Mouse (Mus musculus) kidney, embryonic 16.5 days (tissue): Measurements from ENCODE around the gene Odf3l1. TPM values are rescaled to one million over a fixed set of nuclear protein-coding genes. Genes with fewer than 3 reads are reported as not detected.
"Not testable (repeated sequence)": the region's sequence is repeated elsewhere in the genome, so short reads cannot be mapped to it uniquely, and the experiment has no call there.

Experiments
- ATAC-seq: fragments of 200-750 bp; cut with Nextera tagmentation; 2 replicates; pipeline ENCODE4 v1.8.0; 2017; ENCODE audit warnings: moderate TSS enrichment; ENCODE audit not compliant: low FRiP score, low TSS enrichment
- H3K27ac ChIP-seq: fragments of 300-500 bp; sonication (generic); 2 replicates; pipeline ENCODE4 v1.5.1; 2014; ENCODE audit warnings: low read length
- H3K27me3 ChIP-seq: fragments of 300-500 bp; sonication (generic); 2 replicates; pipeline ENCODE4 v1.6.1; 2014; ENCODE audit warnings: low read length, control low read depth, mixed read lengths; ENCODE audit not compliant: insufficient read depth
- H3K36me3 ChIP-seq: fragments of 300-500 bp; sonication (generic); 2 replicates; pipeline ENCODE4 v1.6.1; 2014; ENCODE audit warnings: low read length, control low read depth, mixed read lengths; ENCODE audit not compliant: insufficient read depth
- H3K4me1 ChIP-seq: fragments of 300-500 bp; sonication (generic); 2 replicates; pipeline ENCODE4 v1.6.1; 2014; ENCODE audit warnings: low read length, control low read depth, mixed read lengths; ENCODE audit not compliant: insufficient read depth
- H3K4me2 ChIP-seq: fragments of 300-500 bp; sonication (generic); replicated peaks from 2 replicates; pipeline ENCODE4 v1.6.1; 2014; ENCODE audit warnings: low read depth, low read length
- H3K4me3 ChIP-seq: fragments of 300-500 bp; sonication (generic); 2 replicates; pipeline ENCODE4 v1.5.1; 2014; ENCODE audit warnings: mild to moderate bottlenecking, low read length
- H3K9ac ChIP-seq: fragments of 300-500 bp; sonication (generic); replicated peaks from 2 replicates; pipeline ENCODE4 v1.6.1; 2014; ENCODE audit warnings: low read length
- H3K9me3 ChIP-seq: fragments of 300-500 bp; sonication (generic); 2 replicates; pipeline ENCODE4 v1.6.1; 2016; ENCODE audit warnings: low read length, control low read depth
- WGBS: fragments of 180-500 bp; shearing (Covaris S2); extraction: QIAGEN DNeasy Blood & Tissue Kit; methylation state at CpG from one replicate; pipeline ENCODE4 v1.1.7; 2014; 5-methylcytosine and 5-hydroxymethylcytosine counted together
- polyA plus RNA-seq: library from polyadenylated mRNA; unstranded; fragments of >200 nt; fragmentation: Nextera tagmentation; extraction: Ambion mirVana; gene quantifications from 2 replicates; pipeline ENCODE4 v1.2.1, GENCODE M21; 2015

Gene Odf3l1
- 0.26 and 0.32 TPM in 2 replicates for polyA plus RNA-seq

GRCm38 (mm10) chr9:56864216-56864729 is at the start of gene Odf3l1:
Odf3l1 (minus strand) TSS chr9:56864679.
- Histone ChIP-seq H3K27ac (peak within 1 kb of the TSS; percentile 73), H3K36me3 (no peaks in the 10 kb centered on the region), H3K27me3 (no peaks in the 10 kb centered on the region), H3K4me2 (peak within 1 kb of the TSS; percentile 55), H3K9ac (peak within 1 kb of the TSS; percentile 70), H3K4me1 (peaks cover 76% of the 10 kb centered on the region), H3K9me3 (no peaks in the 10 kb centered on the region), H3K4me3 (peak within 1 kb of the TSS; percentile 51)
- WGBS = 7% methylated on average over 3 of the region's 3 CpGs
- peak; percentile 17; the same call in 1 of the 2 replicates for ATAC-seq

GRCm38 (mm10) chr9:56913991-56914390 is 49.5 kb upstream of the Odf3l1 start:
- WGBS = 80% methylated on average over 9 of the region's 9 CpGs
- no peak overlapping the region for H3K4me3 ChIP-seq

GRCm38 (mm10) chr9:56911017-56911416 is 46.5 kb upstream of the Odf3l1 start:
- peaks cover 7% of the 10 kb centered on the region; the same call in 1 of the 2 replicates for H3K36me3 ChIP-seq
- no peak overlapping the region for H3K4me2 ChIP-seq
- H3K27me3 ChIP-seq = no peaks in the 10 kb centered on the region
- H3K4me3 ChIP-seq = no peak overlapping the region
- H3K27ac ChIP-seq = no peak overlapping the region
- ATAC-seq = no peak
- no peak overlapping the region for H3K9ac ChIP-seq
- 58% methylated on average over 1 of the region's 1 CpGs for WGBS
- H3K9me3 ChIP-seq = no peaks in the 10 kb centered on the region
- no peaks in the 10 kb centered on the region for H3K4me1 ChIP-seq

More at GRCm38 (mm10) chr9:56913991-56914390, 49.5 kb upstream of the Odf3l1 start:
- Histone ChIP-seq H3K9me3 (no peaks in the 10 kb centered on the region), H3K4me1 (no peaks in the 10 kb centered on the region), H3K27ac (no peak overlapping the region), H3K4me2 (no peak overlapping the region), H3K27me3 (no peaks in the 10 kb centered on the region), H3K9ac (no peak overlapping the region), H3K36me3 (peaks cover 33% of the 10 kb centered on the region)
- no peak for ATAC-seq

GRCm38 (mm10) chr9:56909991-56910390 is 45.5 kb upstream of the Odf3l1 start:
- not testable (repeated sequence) for ATAC-seq, H3K4me3 ChIP-seq, H3K4me1 ChIP-seq, H3K27me3 ChIP-seq, H3K4me2 ChIP-seq, H3K36me3 ChIP-seq, H3K9ac ChIP-seq, H3K27ac ChIP-seq, H3K9me3 ChIP-seq
- WGBS = 46% methylated on average over 4 of the region's 4 CpGs

GRCm38 (mm10) chr9:56907549-56907948 is 43.1 kb upstream of the Odf3l1 start:
- Histone ChIP-seq H3K4me2 (no peak overlapping the region), H3K9ac (no peak overlapping the region), H3K27ac (no peak overlapping the region), H3K9me3 (no peaks in the 10 kb centered on the region), H3K4me3 (no peak overlapping the region), H3K4me1 (no peaks in the 10 kb centered on the region), H3K36me3 (no peaks in the 10 kb centered on the region), H3K27me3 (no peaks in the 10 kb centered on the region)
- ATAC-seq = no peak
- WGBS = 79% methylated on average over 9 of the region's 9 CpGs

- Histone ChIP-seq H3K27me3 (no peaks in the 10 kb centered on the region), H3K9me3 (no peaks in the 10 kb centered on the region), H3K36me3 (no peaks in the 10 kb centered on the region), H3K4me3 (no peak overlapping the region), H3K9ac (no peak overlapping the region), H3K4me1 (peaks cover 18% of the 10 kb centered on the region), H3K4me2 (no peak overlapping the region), H3K27ac (no peak overlapping the region)
- WGBS = 85% methylated on average over 3 of the region's 3 CpGs
- ATAC-seq = no peak
These were observed 39.2 kb upstream of the Odf3l1 start for GRCm38 (mm10) chr9:56903662-56904061.

GRCm38 (mm10) chr9:56901187-56901586 is 36.7 kb upstream of the Odf3l1 start:
- Histone ChIP-seq H3K4me3 (no peak overlapping the region), H3K27me3 (no peaks in the 10 kb centered on the region), H3K9ac (no peak overlapping the region), H3K4me2 (no peak overlapping the region), H3K9me3 (no peaks in the 10 kb centered on the region), H3K36me3 (no peaks in the 10 kb centered on the region), H3K4me1 (peaks cover 18% of the 10 kb centered on the region), H3K27ac (no peak overlapping the region)
- no peak for ATAC-seq
- 57% methylated on average over 8 of the region's 8 CpGs for WGBS

GRCm38 (mm10) chr9:56900571-56900970 is 36.1 kb upstream of the Odf3l1 start:
- no peak for ATAC-seq
- H3K9me3 ChIP-seq = no peaks in the 10 kb centered on the region
- H3K27ac ChIP-seq = no peak overlapping the region

GRCm38 (mm10) chr9:56900060-56900459 is 35.6 kb upstream of the Odf3l1 start:
- Histone ChIP-seq H3K4me1 (peaks cover 18% of the 10 kb centered on the region), H3K27me3 (no peaks in the 10 kb centered on the region), H3K4me2 (no peak overlapping the region), H3K27ac (no peak overlapping the region), H3K36me3 (no peaks in the 10 kb centered on the region), H3K9me3 (no peaks in the 10 kb centered on the region), H3K9ac (no peak overlapping the region), H3K4me3 (no peak overlapping the region)
- ATAC-seq = no peak

More at GRCm38 (mm10) chr9:56900571-56900970, 36.1 kb upstream of the Odf3l1 start:
- H3K36me3 ChIP-seq = no peaks in the 10 kb centered on the region
- no peaks in the 10 kb centered on the region for H3K27me3 ChIP-seq
- WGBS = 7% methylated on average over 9 of the region's 9 CpGs
- H3K4me3 ChIP-seq = no peak overlapping the region
- H3K4me2 ChIP-seq = no peak overlapping the region
- H3K9ac ChIP-seq = no peak overlapping the region
- peaks cover 18% of the 10 kb centered on the region for H3K4me1 ChIP-seq

GRCm38 (mm10) chr9:56899409-56899808 is 34.9 kb upstream of the Odf3l1 start:
- Histone ChIP-seq H3K4me2 (no peak overlapping the region), H3K27ac (no peak overlapping the region), H3K36me3 (no peaks in the 10 kb centered on the region), H3K9ac (no peak overlapping the region), H3K27me3 (no peaks in the 10 kb centered on the region), H3K9me3 (no peaks in the 10 kb centered on the region), H3K4me1 (peaks cover 20% of the 10 kb centered on the region), H3K4me3 (no peak overlapping the region)
- peak; percentile 57 for ATAC-seq
- 51% methylated on average over 11 of the region's 11 CpGs for whole genome bisulfite sequencing
